Mouse (Mus musculus): Measurements from ENCODE around the gene Ror2.

DNA sequence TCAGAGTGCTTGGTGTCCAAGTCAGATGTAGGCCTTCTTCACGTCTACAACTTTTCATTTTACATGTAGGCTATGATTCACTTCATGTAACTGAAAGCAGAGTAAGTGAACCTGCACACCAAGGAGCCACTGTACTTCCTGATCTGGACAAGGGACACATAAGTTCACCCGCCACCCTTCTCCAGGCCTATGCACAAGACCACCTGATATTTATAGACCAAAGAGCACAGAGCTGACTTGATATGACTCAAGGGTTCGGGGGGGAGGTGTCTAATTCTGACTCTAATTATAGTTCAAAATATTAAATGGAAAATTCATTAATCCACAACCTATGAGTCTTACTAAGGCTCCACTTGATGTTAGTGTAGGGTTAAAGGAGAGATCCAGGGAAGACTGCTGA lies 14.3 kb downstream of the Ror2 start:
- no peak for TF ChIP-seq CTCF (IDR thresholded peaks at IDR 0.05; ENCODE audit: control insufficient read depth, insufficient read depth, low read length)
- TF ChIP-seq POLR2A (IDR thresholded peaks at IDR 0.05; ENCODE audit: borderline replicate concordance, control insufficient read depth, low read depth, low read length) = no peak

All from bone marrow, adult 2 months (tissue).